Mouse (Mus musculus) adrenal gland, postnatal 0 days (tissue): ENCODE results near the gene Sfi1. TPM values are rescaled to one million over a fixed set of nuclear protein-coding genes. Genes with fewer than 3 reads are reported as not detected.

Experiments used
- polyA plus RNA-seq: library from polyadenylated mRNA; unstranded; fragments of >200 nt; fragmentation: Nextera tagmentation; extraction: Ambion mirVana; gene quantifications from 2 replicates; pipeline ENCODE4 v1.2.1, GENCODE M21; 2015

The Sfi1 gene
- polyA plus RNA-seq = 7.9 and 10.8 TPM in 2 replicates

DNA sequence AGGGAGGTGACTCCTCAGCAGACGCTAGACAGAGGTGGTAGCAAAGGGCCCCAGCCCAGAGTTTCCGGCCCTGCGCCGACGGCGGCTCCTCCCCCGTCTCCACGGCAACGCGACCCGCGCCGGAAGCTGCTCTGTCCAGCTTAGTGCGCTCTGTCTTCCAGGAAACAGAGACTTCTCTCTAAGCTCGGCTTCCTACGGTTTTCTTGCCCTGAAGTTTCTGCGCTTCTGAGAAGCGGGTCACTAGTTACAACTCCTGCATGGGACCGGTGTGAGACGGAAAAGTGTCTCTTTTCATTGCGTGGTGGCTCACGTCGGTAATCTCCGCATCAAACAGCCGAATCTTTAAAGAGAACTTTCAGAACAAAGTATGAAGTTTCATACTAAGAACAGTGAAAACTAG lies at the start of gene Sfi1:
TSS of gene Sfi1 (minus strand) at position 101 of the 400 bp plus-strand sequence.

GRCm38 (mm10) chr11:3202231-3202701 lies 9.0 kb upstream of the Sfi1 start, which contains the start of gene Eif4enif1:
TSS of gene Eif4enif1 (plus strand) at chr11:3202392.

Other genes with a start within 250 kb of the Sfi1 start
- 20.4 and 27.4 TPM in 2 replicates for gene Eif4enif1, start 8.9 kb upstream of the Sfi1 start, polyA plus RNA-seq
- gene Drg1, start 73.0 kb upstream of the Sfi1 start, polyA plus RNA-seq = 160 and 187 TPM in 2 replicates
- gene Patz1, start 95.4 kb upstream of the Sfi1 start, polyA plus RNA-seq = 27.4 and 27.6 TPM in 2 replicates
- 40.0 and 53.4 TPM in 2 replicates for gene Pik3ip1, start 136.9 kb upstream of the Sfi1 start, polyA plus RNA-seq
- gene Limk2, start 215.7 kb upstream of the Sfi1 start, polyA plus RNA-seq = 25.5 and 33.7 TPM in 2 replicates